Mouse (Mus musculus): ENCODE measurements around the gene Arid5b. TPM values are rescaled to one million over a fixed set of nuclear protein-coding genes. Genes with fewer than 3 reads are reported as not detected.

Arid5b gene
- polyA plus RNA-seq, 1 experiment = 4.0 TPM

GRCm38 (mm10) chr10:68229640-68230565, 48.6 kb downstream of the Arid5b start:
- Histone ChIP-seq H3K27ac (ENCODE audit: control insufficient read depth, insufficient read depth, low read length) (no peak overlapping the region), H3K4me3 (ENCODE audit: control insufficient read depth, insufficient read depth, low read length) (no peak overlapping the region), H3K4me1 (replicated peaks; ENCODE audit: control insufficient read depth, insufficient read depth, low read length) (no peaks in the 10 kb centered on the region), H3K27me3 (ENCODE audit: control insufficient read depth, insufficient read depth, low read length) (no peaks in the 10 kb centered on the region), H3K36me3 (ENCODE audit: control insufficient read depth, insufficient read depth, low read length) (no peaks in the 10 kb centered on the region)
- TF ChIP-seq CTCF (IDR thresholded peaks at IDR 0.05; ENCODE audit: borderline replicate concordance, control insufficient read depth, extremely low read depth, insufficient read depth, low read length, poor library complexity) (no peak), POLR2A (IDR thresholded peaks at IDR 0.05; ENCODE audit: control insufficient read depth, extremely low read depth, insufficient read depth, low read length, poor library complexity) (no peak)
- 93% methylated on average over 22 of the region's 22 CpGs for WGBS
- DNase-seq = no peak

- H3K4me3 ChIP-seq (ENCODE audit: control insufficient read depth, insufficient read depth, low read length) = no peak overlapping the region
- WGBS = 99% methylated on average over 2 of the region's 2 CpGs
- no peaks in the 10 kb centered on the region for H3K4me1 ChIP-seq (replicated peaks; ENCODE audit: control insufficient read depth, insufficient read depth, low read length)
- H3K36me3 ChIP-seq (ENCODE audit: control insufficient read depth, insufficient read depth, low read length) = no peaks in the 10 kb centered on the region
- no peaks in the 10 kb centered on the region for H3K27me3 ChIP-seq (ENCODE audit: control insufficient read depth, insufficient read depth, low read length)
- DNase-seq = no peak
- H3K27ac ChIP-seq (ENCODE audit: control insufficient read depth, insufficient read depth, low read length) = no peak overlapping the region
- no peak for TF ChIP-seq POLR2A (IDR thresholded peaks at IDR 0.05; ENCODE audit: control insufficient read depth, extremely low read depth, insufficient read depth, low read length, poor library complexity)
- no peak for TF ChIP-seq CTCF (IDR thresholded peaks at IDR 0.05; ENCODE audit: borderline replicate concordance, control insufficient read depth, extremely low read depth, insufficient read depth, low read length, poor library complexity)
Measured at GRCm38 (mm10) chr10:68222676-68223075, 55.9 kb downstream of the Arid5b start.

- Histone ChIP-seq H3K4me1 (replicated peaks; ENCODE audit: control insufficient read depth, insufficient read depth, low read length) (no peaks in the 10 kb centered on the region), H3K36me3 (ENCODE audit: control insufficient read depth, insufficient read depth, low read length) (no peaks in the 10 kb centered on the region), H3K27ac (ENCODE audit: control insufficient read depth, insufficient read depth, low read length) (no peak overlapping the region), H3K4me3 (ENCODE audit: control insufficient read depth, insufficient read depth, low read length) (no peak overlapping the region), H3K27me3 (ENCODE audit: control insufficient read depth, insufficient read depth, low read length) (no peaks in the 10 kb centered on the region)
- WGBS = 37% methylated on average over 3 of the region's 3 CpGs
- TF ChIP-seq CTCF (IDR thresholded peaks at IDR 0.05; ENCODE audit: borderline replicate concordance, control insufficient read depth, extremely low read depth, insufficient read depth, low read length, poor library complexity) (no peak), POLR2A (IDR thresholded peaks at IDR 0.05; ENCODE audit: control insufficient read depth, extremely low read depth, insufficient read depth, low read length, poor library complexity) (no peak)
- DNase-seq = no peak
Measured at GRCm38 (mm10) chr10:68222012-68222411, 56.5 kb downstream of the Arid5b start.

GRCm38 (mm10) chr10:68219327-68219726, 59.2 kb downstream of the Arid5b start:
- no peak overlapping the region for H3K27ac ChIP-seq (ENCODE audit: control insufficient read depth, insufficient read depth, low read length)
- DNase-seq = no peak
- H3K4me3 ChIP-seq (ENCODE audit: control insufficient read depth, insufficient read depth, low read length) = no peak overlapping the region
- H3K4me1 ChIP-seq (replicated peaks; ENCODE audit: control insufficient read depth, insufficient read depth, low read length) = no peaks in the 10 kb centered on the region
- H3K36me3 ChIP-seq (ENCODE audit: control insufficient read depth, insufficient read depth, low read length) = no peaks in the 10 kb centered on the region
- no peaks in the 10 kb centered on the region for H3K27me3 ChIP-seq (ENCODE audit: control insufficient read depth, insufficient read depth, low read length)
- TF ChIP-seq POLR2A (IDR thresholded peaks at IDR 0.05; ENCODE audit: control insufficient read depth, extremely low read depth, insufficient read depth, low read length, poor library complexity) (no peak), CTCF (IDR thresholded peaks at IDR 0.05; ENCODE audit: borderline replicate concordance, control insufficient read depth, extremely low read depth, insufficient read depth, low read length, poor library complexity) (no peak)
- WGBS = 94% methylated on average over 9 of the region's 9 CpGs

GRCm38 (mm10) chr10:68218678-68219077, 59.9 kb downstream of the Arid5b start:
- no peaks in the 10 kb centered on the region for H3K36me3 ChIP-seq (ENCODE audit: control insufficient read depth, insufficient read depth, low read length)
- TF ChIP-seq CTCF (IDR thresholded peaks at IDR 0.05; ENCODE audit: borderline replicate concordance, control insufficient read depth, extremely low read depth, insufficient read depth, low read length, poor library complexity) (no peak), POLR2A (IDR thresholded peaks at IDR 0.05; ENCODE audit: control insufficient read depth, extremely low read depth, insufficient read depth, low read length, poor library complexity) (no peak)
- no peaks in the 10 kb centered on the region for H3K27me3 ChIP-seq (ENCODE audit: control insufficient read depth, insufficient read depth, low read length)
- no peaks in the 10 kb centered on the region for H3K4me1 ChIP-seq (replicated peaks; ENCODE audit: control insufficient read depth, insufficient read depth, low read length)
- DNase-seq = no peak
- WGBS = 96% methylated on average over 4 of the region's 4 CpGs
- no peak overlapping the region for H3K27ac ChIP-seq (ENCODE audit: control insufficient read depth, insufficient read depth, low read length)
- H3K4me3 ChIP-seq (ENCODE audit: control insufficient read depth, insufficient read depth, low read length) = no peak overlapping the region

GRCm38 (mm10) chr10:68214809-68215468, 63.6 kb downstream of the Arid5b start:
- no peak overlapping the region for H3K4me3 ChIP-seq (ENCODE audit: control insufficient read depth, insufficient read depth, low read length)
- DNase-seq = no peak
- 96% methylated on average over 9 of the region's 9 CpGs for WGBS
- no peak overlapping the region for H3K27ac ChIP-seq (ENCODE audit: control insufficient read depth, insufficient read depth, low read length)
- no peaks in the 10 kb centered on the region for H3K36me3 ChIP-seq (ENCODE audit: control insufficient read depth, insufficient read depth, low read length)
- TF ChIP-seq POLR2A (IDR thresholded peaks at IDR 0.05; ENCODE audit: control insufficient read depth, extremely low read depth, insufficient read depth, low read length, poor library complexity) = no peak
- H3K27me3 ChIP-seq (ENCODE audit: control insufficient read depth, insufficient read depth, low read length) = no peaks in the 10 kb centered on the region
- H3K4me1 ChIP-seq (replicated peaks; ENCODE audit: control insufficient read depth, insufficient read depth, low read length) = no peaks in the 10 kb centered on the region
